In the genomic region with DNA sequence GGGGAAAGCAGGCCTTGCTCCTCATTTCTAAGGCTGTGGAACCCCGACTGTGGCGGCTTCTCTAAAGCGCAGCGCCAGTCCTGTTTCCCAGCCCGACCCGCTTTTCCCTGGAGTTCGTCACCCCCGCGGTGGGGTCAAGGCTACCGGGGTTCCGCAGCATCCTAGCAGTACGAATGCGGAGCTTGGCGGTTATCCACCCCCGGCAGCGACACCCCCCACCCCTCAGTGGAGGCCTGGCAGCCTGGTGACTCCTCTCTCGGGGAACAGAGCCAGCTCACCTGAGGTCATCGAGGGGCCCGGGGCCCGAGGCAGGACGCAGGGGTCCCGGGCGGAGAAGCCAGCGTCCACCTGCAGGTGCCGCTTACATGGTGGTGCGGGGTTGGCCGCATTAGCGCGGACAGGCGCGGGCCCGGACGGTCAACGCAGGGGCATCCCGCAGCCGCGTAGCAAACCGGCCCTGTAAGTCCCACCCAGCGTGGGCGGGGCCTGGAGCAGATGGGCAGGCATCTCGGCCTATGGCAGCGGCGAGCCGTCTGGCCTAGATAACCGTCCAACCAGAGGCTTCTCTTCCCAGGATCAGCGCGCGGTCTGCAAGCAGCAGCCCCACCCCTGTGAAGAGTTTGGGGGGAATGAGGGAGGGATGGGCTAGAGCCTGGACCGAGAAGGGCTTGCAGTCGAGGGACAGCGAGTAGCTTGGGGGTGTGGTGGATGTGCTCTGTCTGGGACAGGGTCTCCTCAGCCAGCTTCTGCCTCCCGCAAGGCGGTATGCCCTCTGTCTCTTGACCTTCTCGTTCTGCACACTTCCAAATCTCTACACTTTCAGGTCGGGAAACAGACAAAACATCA, we compare ENCODE assay signal across 1 mouse cellular context.
TF ChIP-seq lines count a peak whose summit lies in the region.

A gene (minus strand): TSS at position 468 of the 846 bp plus-strand sequence.

TF ChIP-seq in CH12.LX, 34 proteins besides CTCF, POLR2A, EP300 and RAD21 (continued from another document):
- no peak for TF ChIP-seq GABPA (IDR thresholded peaks at IDR 0.05; ENCODE audit: insufficient replicate concordance, low read depth, low read length)
- TF ChIP-seq CHD2 (IDR thresholded peaks at IDR 0.05; ENCODE audit: low read length), result peak; percentile 73; the same call in 1 of the 2 replicates
- peak; percentile 58; the same call in 1 of the 2 replicates for TF ChIP-seq NRF1 (IDR thresholded peaks at IDR 0.05; ENCODE audit: low read depth, low read length)
- no peak for TF ChIP-seq SMC3 (IDR thresholded peaks at IDR 0.05; ENCODE audit: low read depth, low read length)
- peak; percentile 20; the same call in 1 of the 2 replicates for TF ChIP-seq MAZ (IDR thresholded peaks at IDR 0.05; ENCODE audit: low read depth, low read length)
- peak; percentile 51; the same call in 1 of the 2 replicates for TF ChIP-seq TCF12 (IDR thresholded peaks at IDR 0.05; ENCODE audit: low read depth, low read length)
